Mouse (Mus musculus) kidney, postnatal 0 days (tissue): Measurements from ENCODE around the gene E2f6. TPM values are rescaled to one million over a fixed set of nuclear protein-coding genes. Genes with fewer than 3 reads are reported as not detected.

Experiments used
- ATAC-seq: fragments of 200-750 bp; cut with Nextera tagmentation; replicated peaks from 2 replicates; pipeline ENCODE4 v1.8.0; 2017; ENCODE audit warnings: low read depth, moderate number of reproducible peaks, moderate TSS enrichment, moderate library complexity; ENCODE audit not compliant: low FRiP score
- DNase-seq: peaks from one replicate; pipeline ENCODE4 v3.0.0-alpha.2; 2016; ENCODE audit warnings: low spot score
- H3K27ac ChIP-seq: fragments of 300-500 bp; sonication (generic); 2 replicates; pipeline ENCODE4 v1.5.1; 2014; ENCODE audit warnings: mild to moderate bottlenecking
- H3K27me3 ChIP-seq: fragments of 300-500 bp; sonication (generic); 2 replicates; pipeline ENCODE4 v1.6.1; 2014; ENCODE audit warnings: low read length, mixed read lengths; ENCODE audit not compliant: insufficient read depth
- H3K36me3 ChIP-seq: fragments of 300-500 bp; sonication (generic); 2 replicates; pipeline ENCODE4 v1.6.1; 2014; ENCODE audit warnings: low read length, mixed read lengths; ENCODE audit not compliant: insufficient read depth
- H3K4me1 ChIP-seq: fragments of 300-500 bp; sonication (generic); replicated peaks from 2 replicates; pipeline ENCODE4 v1.6.1; 2014; ENCODE audit warnings: antibody characterized with exemption, low read length, mixed read lengths; ENCODE audit not compliant: insufficient read depth
- H3K4me2 ChIP-seq: fragments of 300-500 bp; sonication (generic); 2 replicates; pipeline ENCODE4 v1.6.1; 2014; ENCODE audit warnings: mild to moderate bottlenecking, low read length, moderate library complexity, mixed read lengths
- H3K4me3 ChIP-seq: fragments of 300-500 bp; sonication (generic); replicated peaks from 2 replicates; pipeline ENCODE4 v1.5.1; 2014; ENCODE audit warnings: low read depth, low read length
- H3K9ac ChIP-seq: fragments of 300-500 bp; sonication (generic); 2 replicates; pipeline ENCODE4 v1.6.1; 2014; ENCODE audit warnings: low read depth, low read length
- H3K9me3 ChIP-seq: fragments of 300-500 bp; sonication (generic); replicated peaks from 2 replicates; pipeline ENCODE4 v1.6.1; 2016; ENCODE audit warnings: low read length, inconsistent platforms, mixed read lengths
- CTCF ChIP-seq: IDR thresholded peaks from 2 replicates; pipeline ENCODE4 v1.5.1; 2016; ENCODE audit warnings: antibody characterized with exemption, low read depth, mild to moderate bottlenecking, moderate library complexity
- WGBS: fragments of 180-500 bp; shearing (Covaris S2); extraction: QIAGEN DNeasy Blood & Tissue Kit; methylation state at CpG from one replicate; pipeline ENCODE4 v1.1.7; 2014; 5-methylcytosine and 5-hydroxymethylcytosine counted together
- polyA plus RNA-seq: library from polyadenylated mRNA; unstranded; fragments of >200 nt; fragmentation: Nextera tagmentation; extraction: Ambion mirVana; gene quantifications from 2 replicates; pipeline ENCODE4 v1.2.1, GENCODE M21; 2015

The E2f6 gene
- polyA plus RNA-seq, 1 experiment from 2014 or later, result 26.8 TPM

DNA sequence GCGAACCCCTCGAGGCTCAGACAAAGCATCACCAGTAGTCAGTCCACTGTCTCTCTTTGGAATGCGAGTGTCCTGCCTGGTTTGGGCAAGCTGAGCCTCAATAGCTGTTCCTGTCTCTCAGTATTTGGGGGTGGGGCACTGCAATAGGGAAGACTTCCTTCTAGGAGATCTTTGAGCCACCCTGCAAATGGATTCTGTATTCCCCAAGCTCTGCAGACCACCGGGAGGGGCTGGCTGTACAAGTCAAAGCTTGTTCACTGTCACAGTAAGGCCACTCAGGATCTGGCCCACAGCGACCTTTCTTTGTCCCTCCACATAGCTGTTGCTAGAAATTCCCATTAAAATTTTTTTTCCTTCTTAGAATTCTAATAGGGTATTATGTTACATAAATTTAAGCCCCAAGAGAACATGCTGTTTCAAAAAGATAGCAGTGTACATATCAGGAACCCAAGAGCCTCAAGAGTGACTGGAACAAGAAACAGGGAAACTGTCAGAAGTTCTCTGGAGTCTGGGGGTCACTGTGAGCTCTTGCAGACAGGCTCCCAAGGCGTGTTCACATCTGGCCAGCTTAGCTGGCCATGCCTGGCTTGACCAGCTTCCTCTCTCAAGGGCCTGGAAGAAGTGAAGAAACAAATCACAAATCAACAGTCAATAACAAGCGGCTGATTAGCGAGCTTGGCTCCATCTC is 58.5 kb downstream of the E2f6 start:
- ATAC-seq, result no peak
- Histone ChIP-seq H3K4me1 (peaks cover 27% of the 10 kb centered on the region), H3K4me3 (no peak overlapping the region), H3K4me2 (no peak overlapping the region), H3K36me3 (no peaks in the 10 kb centered on the region), H3K9me3 (no peaks in the 10 kb centered on the region), H3K9ac (no peak overlapping the region), H3K27me3 (no peaks in the 10 kb centered on the region), H3K27ac (no peak overlapping the region; the same call in 1 of the 2 replicates)
- WGBS, result 70% methylated on average over 8 of the region's 8 CpGs
- peak; percentile 44 for DNase-seq
- no peak for TF ChIP-seq CTCF

DNA sequence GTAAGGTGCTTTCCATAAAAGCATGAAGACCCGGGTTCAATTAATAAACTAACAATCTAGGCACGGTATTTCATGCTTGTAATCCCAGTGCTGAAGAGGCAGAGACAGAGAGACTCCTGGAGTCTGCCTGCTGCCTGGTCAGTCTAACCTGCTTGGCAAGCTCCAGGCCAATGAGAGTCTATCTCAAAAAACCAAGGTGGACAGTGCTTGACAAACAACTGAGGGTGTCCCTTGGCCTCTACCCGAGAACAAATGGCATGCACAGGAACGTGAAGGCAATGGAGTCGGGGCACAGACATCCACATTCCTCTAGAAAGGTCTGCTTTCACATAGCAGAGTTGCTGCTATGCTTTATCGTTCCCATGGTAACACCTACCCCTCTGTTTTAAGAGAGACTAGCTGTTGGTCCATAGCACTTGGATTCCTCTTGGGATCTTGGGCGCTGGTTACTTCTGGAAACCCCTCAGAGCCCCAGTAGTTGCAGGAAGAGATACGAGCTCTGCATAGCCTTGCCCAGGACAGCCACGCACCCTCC is 59.2 kb downstream of the E2f6 start:
- WGBS, result 48% methylated on average over 9 of the region's 9 CpGs
- Histone ChIP-seq H3K27ac (peak overlapping the region; percentile 85), H3K9me3 (no peaks in the 10 kb centered on the region), H3K9ac (no peak overlapping the region), H3K36me3 (no peaks in the 10 kb centered on the region), H3K4me1 (peaks cover 27% of the 10 kb centered on the region), H3K27me3 (no peaks in the 10 kb centered on the region), H3K4me2 (no peak overlapping the region), H3K4me3 (no peak overlapping the region)
- ATAC-seq (peak; percentile 8; the same call in 1 of the 2 replicates), DNase-seq (peak; percentile 50)
- no peak for TF ChIP-seq CTCF

- Histone ChIP-seq H3K4me2 (no peak overlapping the region), H3K27ac (peak overlapping the region; percentile 85), H3K9me3 (no peaks in the 10 kb centered on the region), H3K27me3 (no peaks in the 10 kb centered on the region), H3K4me3 (no peak overlapping the region), H3K4me1 (peaks cover 31% of the 10 kb centered on the region), H3K36me3 (no peaks in the 10 kb centered on the region), H3K9ac (no peak overlapping the region)
- 26% methylated on average over 8 of the region's 8 CpGs for WGBS
- ATAC-seq (peak; percentile 55), DNase-seq (peak; percentile 82)
- TF ChIP-seq CTCF, result no peak
These were observed 59.8 kb downstream of the E2f6 start for GRCm38 (mm10) chr12:16870405-16871068.

- no peaks in the 10 kb centered on the region for H3K9me3 ChIP-seq
- no peak overlapping the region for H3K4me3 ChIP-seq
- DNase-seq (no peak), ATAC-seq (no peak)
- H3K36me3 ChIP-seq, result no peaks in the 10 kb centered on the region
- H3K4me2 ChIP-seq, result no peak overlapping the region
- no peak overlapping the region for H3K9ac ChIP-seq
- TF ChIP-seq CTCF, result no peak
- no peak overlapping the region for H3K27ac ChIP-seq
- no peaks in the 10 kb centered on the region for H3K27me3 ChIP-seq
- H3K4me1 ChIP-seq, result peaks cover 31% of the 10 kb centered on the region
- WGBS, result 90% methylated on average over 1 of the region's 1 CpGs
These were observed 61.2 kb downstream of the E2f6 start for GRCm38 (mm10) chr12:16872006-16872405.

GRCm38 (mm10) chr12:16872926-16873464 is 62.2 kb downstream of the E2f6 start:
- no peak for TF ChIP-seq CTCF
- Histone ChIP-seq H3K27ac (no peak overlapping the region), H3K4me3 (no peak overlapping the region), H3K4me1 (peaks cover 31% of the 10 kb centered on the region), H3K27me3 (no peaks in the 10 kb centered on the region), H3K4me2 (no peak overlapping the region), H3K9ac (no peak overlapping the region), H3K36me3 (no peaks in the 10 kb centered on the region), H3K9me3 (no peaks in the 10 kb centered on the region)
- 56% methylated on average over 7 of the region's 7 CpGs for WGBS
- no peak for DNase-seq
- ATAC-seq, result no peak

DNA sequence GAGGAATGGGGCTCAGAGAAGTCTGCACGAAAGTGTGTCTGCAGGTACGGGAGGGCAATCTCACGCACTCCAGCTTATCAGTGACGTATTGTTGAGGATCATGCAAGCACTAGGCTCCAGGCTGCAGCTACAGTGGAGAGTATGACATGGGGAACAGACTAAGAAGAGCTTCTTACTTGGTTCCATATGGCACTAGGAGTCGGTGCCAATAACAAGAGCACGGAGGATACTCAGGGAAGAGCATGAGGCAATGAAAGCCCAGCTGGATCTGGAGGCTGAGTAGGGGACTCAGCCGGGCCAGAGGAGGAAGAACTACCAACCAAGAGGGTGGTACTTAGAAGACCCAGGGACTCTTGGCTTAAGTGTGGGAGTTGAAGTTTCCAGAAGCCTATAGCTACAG is 62.8 kb downstream of the E2f6 start:
- peaks cover 29% of the 10 kb centered on the region for H3K4me1 ChIP-seq
- 81% methylated on average over 7 of the region's 7 CpGs for WGBS
- no peak for DNase-seq

More for the DNA sequence above, 62.8 kb downstream of the E2f6 start:
- no peak for TF ChIP-seq CTCF
- H3K9me3 ChIP-seq, result no peaks in the 10 kb centered on the region
- H3K36me3 ChIP-seq, result no peaks in the 10 kb centered on the region
- ATAC-seq, result no peak
- H3K9ac ChIP-seq, result no peak overlapping the region
- H3K4me2 ChIP-seq, result no peak overlapping the region
- no peaks in the 10 kb centered on the region for H3K27me3 ChIP-seq
- peak overlapping the region; percentile 10; the same call in 1 of the 2 replicates for H3K27ac ChIP-seq
- H3K4me3 ChIP-seq, result no peak overlapping the region
